Mouse (Mus musculus) ES-Bruce4 (cell line): Measurements from ENCODE around the gene Lce3a.

Experiments used
- CTCF ChIP-seq: IDR thresholded peaks from one replicate; pipeline ENCODE4 v1.8.1; 2011; ENCODE audit warnings: low read depth, low read length
- EP300 ChIP-seq: IDR thresholded peaks from 2 replicates; pipeline ENCODE4 v1.6.1; 2011; ENCODE audit warnings: low read depth, low read length; ENCODE audit not compliant: insufficient read depth

GRCm38 (mm10) chr3:92905182-92905581, 20.8 kb downstream of the Lce3a start:
- no peak for TF ChIP-seq CTCF
- no peak for TF ChIP-seq EP300
